Mouse (Mus musculus) kidney, embryonic 14.5 days (tissue): ENCODE results near the gene Emc9. TPM values are rescaled to one million over a fixed set of nuclear protein-coding genes. Genes with fewer than 3 reads are reported as not detected.

ENCODE experiments used
- ATAC-seq: fragments of 200-750 bp; cut with Nextera tagmentation; 2 replicates; pipeline ENCODE4 v1.8.0; 2017; ENCODE audit warnings: moderate number of reproducible peaks, mild to moderate bottlenecking, moderate TSS enrichment, moderate library complexity; ENCODE audit not compliant: low FRiP score, low TSS enrichment
- H3K27ac ChIP-seq: fragments of 300-500 bp; sonication (generic); 2 replicates; pipeline ENCODE4 v1.5.1; 2014; ENCODE audit warnings: low read depth, mild to moderate bottlenecking, low read length, moderate library complexity, mixed read lengths
- H3K27me3 ChIP-seq: fragments of 300-500 bp; sonication (generic); 2 replicates; pipeline ENCODE4 v1.6.1; 2014; ENCODE audit warnings: mild to moderate bottlenecking, low read length; ENCODE audit not compliant: control insufficient read depth, insufficient read depth
- H3K36me3 ChIP-seq: fragments of 300-500 bp; sonication (generic); 2 replicates; pipeline ENCODE4 v1.6.1; 2014; ENCODE audit warnings: low read length, mixed read lengths; ENCODE audit not compliant: control insufficient read depth, insufficient read depth
- H3K4me1 ChIP-seq: fragments of 300-500 bp; sonication (generic); 2 replicates; pipeline ENCODE4 v1.6.1; 2014; ENCODE audit warnings: low read length, mixed read lengths; ENCODE audit not compliant: control insufficient read depth, insufficient read depth
- H3K4me2 ChIP-seq: fragments of 300-500 bp; sonication (generic); replicated peaks from 2 replicates; pipeline ENCODE4 v1.6.1; 2014; ENCODE audit warnings: low read depth, mild to moderate bottlenecking, low read length
- H3K4me3 ChIP-seq: fragments of 300-500 bp; sonication (generic); 2 replicates; pipeline ENCODE4 v1.5.1; 2014; ENCODE audit warnings: mild to moderate bottlenecking, low read length
- H3K9ac ChIP-seq: fragments of 300-500 bp; sonication (generic); 2 replicates; pipeline ENCODE4 v1.6.1; 2014; ENCODE audit warnings: low read depth, mild to moderate bottlenecking, low read length, moderate library complexity
- H3K9me3 ChIP-seq: fragments of 300-500 bp; sonication (generic); 2 replicates; pipeline ENCODE4 v1.6.1; 2016; ENCODE audit warnings: low read length; ENCODE audit not compliant: control insufficient read depth
- WGBS: fragments of 180-500 bp; shearing (Covaris S2); extraction: QIAGEN DNeasy Blood & Tissue Kit; methylation state at CpG from one replicate; pipeline ENCODE4 v1.1.7; 2014; 5-methylcytosine and 5-hydroxymethylcytosine counted together
- polyA plus RNA-seq: library from polyadenylated mRNA; unstranded; fragments of >200 nt; fragmentation: Nextera tagmentation; extraction: Ambion mirVana; gene quantifications from 2 replicates; pipeline ENCODE4 v1.2.1, GENCODE M21; 2014

Gene Emc9
- polyA plus RNA-seq, 1 experiment from 2014 or later, result 5.6 TPM

DNA sequence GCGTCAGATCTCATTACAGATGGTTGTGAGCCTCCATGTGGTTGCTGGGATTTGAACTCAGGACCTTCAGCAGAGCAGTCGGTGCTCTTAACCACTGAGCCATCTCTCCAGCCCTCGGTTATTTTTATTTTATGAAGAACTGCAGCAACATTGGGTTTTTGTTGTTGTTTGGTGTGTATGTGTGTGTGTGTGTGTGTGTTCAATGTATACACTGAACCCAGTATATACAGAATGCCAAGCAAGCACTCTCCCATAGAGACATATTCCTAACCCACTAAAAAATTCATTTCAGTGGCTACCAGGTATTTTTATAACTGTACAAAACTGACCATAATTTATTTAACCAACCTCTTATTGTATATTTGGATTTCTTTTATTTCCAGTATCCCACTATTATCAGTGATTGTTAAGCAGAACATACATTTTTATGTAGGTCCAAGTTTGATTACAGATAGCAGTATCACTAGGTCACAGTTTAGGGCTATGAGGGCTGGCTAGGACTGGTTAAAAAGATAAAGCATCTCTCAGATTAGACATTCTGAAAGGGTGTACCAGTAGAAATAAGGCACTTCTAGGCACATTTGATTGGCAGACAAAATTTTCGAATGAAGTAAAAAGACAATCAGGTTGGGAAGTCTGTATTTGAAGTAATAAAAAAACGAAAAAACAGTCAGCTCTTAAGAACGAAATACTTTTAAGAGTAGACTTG lies 26.2 kb downstream of the Emc9 start:
- Histone ChIP-seq H3K4me1 (peaks cover 6% of the 10 kb centered on the region; the same call in 1 of the 2 replicates), H3K4me2 (peak overlapping the region; percentile 83), H3K4me3 (peak overlapping the region; percentile 61; the same call in 1 of the 2 replicates), H3K36me3 (peaks cover 9% of the 10 kb centered on the region), H3K27ac (peak overlapping the region; percentile 98; the same call in 1 of the 2 replicates), H3K27me3 (no peaks in the 10 kb centered on the region), H3K9me3 (no peaks in the 10 kb centered on the region), H3K9ac (peak overlapping the region; percentile 74; the same call in 1 of the 2 replicates)
- 57% methylated on average over 6 of the region's 6 CpGs for WGBS
- no peak for ATAC-seq

DNA sequence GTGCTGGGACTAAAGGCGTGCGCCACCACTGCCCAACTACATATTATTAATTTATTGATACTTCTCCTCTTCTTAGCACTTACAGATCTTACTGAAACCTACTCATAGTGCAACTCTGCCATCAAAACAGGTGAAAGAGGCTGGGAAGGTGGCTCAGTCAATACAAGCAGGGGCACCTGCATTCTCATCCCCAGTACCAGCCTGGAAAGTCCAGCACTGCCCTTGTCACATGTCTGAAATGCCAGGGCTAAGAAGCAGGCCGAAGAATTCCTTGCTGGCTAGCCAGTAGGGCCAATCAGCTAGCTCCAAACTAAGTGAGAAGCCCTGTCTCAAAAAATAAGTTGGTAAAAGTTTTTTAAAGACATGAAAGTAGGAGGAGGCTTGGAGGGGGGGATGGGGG lies 27.5 kb downstream of the Emc9 start:
- WGBS, result 88% methylated on average over 3 of the region's 3 CpGs

DNA sequence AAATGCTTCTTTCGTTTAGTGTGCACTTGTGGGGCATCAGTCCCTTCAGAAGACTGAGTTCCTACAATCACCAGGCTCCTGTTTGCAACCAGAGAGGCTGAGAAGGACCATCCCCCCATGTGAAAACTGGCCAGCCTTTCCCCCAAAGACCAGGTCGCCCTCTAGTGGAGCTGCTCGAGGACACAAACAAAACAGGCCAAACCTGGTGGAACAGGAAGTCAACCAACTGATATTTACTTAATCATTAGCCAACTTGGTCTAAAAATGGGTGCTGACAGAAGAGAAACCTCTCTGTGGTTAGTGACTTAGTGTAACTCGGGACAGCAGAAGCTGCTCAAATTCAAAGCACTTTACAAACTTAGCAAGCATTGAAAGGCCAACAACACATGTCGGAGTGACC lies 28.1 kb downstream of the Emc9 start:
- no peak overlapping the region; the same call in 1 of the 2 replicates for H3K4me2 ChIP-seq
- peak overlapping the region; percentile 66; the same call in 1 of the 2 replicates for H3K27ac ChIP-seq
- H3K4me1 ChIP-seq, result peaks cover 5% of the 10 kb centered on the region; the same call in 1 of the 2 replicates
- no peak overlapping the region for H3K9ac ChIP-seq
- ATAC-seq, result no peak
- 25% methylated on average over 5 of the region's 5 CpGs for WGBS
- H3K27me3 ChIP-seq, result no peaks in the 10 kb centered on the region
- H3K4me3 ChIP-seq, result no peak overlapping the region
- H3K9me3 ChIP-seq, result no peaks in the 10 kb centered on the region
- no peaks in the 10 kb centered on the region for H3K36me3 ChIP-seq

More for the DNA sequence above, 27.5 kb downstream of the Emc9 start:
- H3K4me3 ChIP-seq, result no peak overlapping the region
- H3K27ac ChIP-seq, result peak overlapping the region; percentile 66; the same call in 1 of the 2 replicates
- peaks cover 6% of the 10 kb centered on the region; the same call in 1 of the 2 replicates for H3K4me1 ChIP-seq
- no peaks in the 10 kb centered on the region for H3K27me3 ChIP-seq
- H3K9ac ChIP-seq, result no peak overlapping the region; the same call in 1 of the 2 replicates
- H3K4me2 ChIP-seq, result no peak overlapping the region
- no peak for ATAC-seq
- H3K36me3 ChIP-seq, result no peaks in the 10 kb centered on the region; the same call in 1 of the 2 replicates
- no peaks in the 10 kb centered on the region for H3K9me3 ChIP-seq

DNA sequence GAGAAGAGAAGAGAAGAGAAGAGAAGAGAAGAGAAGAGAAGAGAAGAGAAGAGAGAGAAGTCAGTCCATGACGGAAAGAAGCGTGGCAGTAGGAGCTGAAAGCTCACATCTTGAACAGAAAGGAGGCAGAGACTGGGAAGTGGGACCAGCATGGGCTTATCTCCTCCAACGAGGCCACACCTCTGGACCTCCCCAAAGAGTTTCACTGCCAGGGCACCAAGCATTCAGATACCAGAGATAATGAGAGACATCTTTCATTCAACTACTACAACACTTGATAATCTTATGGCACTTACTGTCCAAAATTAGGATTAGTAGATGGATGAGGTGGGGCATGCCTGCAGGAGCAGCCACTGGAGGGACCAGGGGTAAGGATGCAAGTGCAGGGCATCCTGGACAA lies 29.3 kb downstream of the Emc9 start:
- H3K27ac ChIP-seq, result no peak overlapping the region
- ATAC-seq, result no peak
- WGBS, result 89% methylated on average over 3 of the region's 3 CpGs

DNA sequence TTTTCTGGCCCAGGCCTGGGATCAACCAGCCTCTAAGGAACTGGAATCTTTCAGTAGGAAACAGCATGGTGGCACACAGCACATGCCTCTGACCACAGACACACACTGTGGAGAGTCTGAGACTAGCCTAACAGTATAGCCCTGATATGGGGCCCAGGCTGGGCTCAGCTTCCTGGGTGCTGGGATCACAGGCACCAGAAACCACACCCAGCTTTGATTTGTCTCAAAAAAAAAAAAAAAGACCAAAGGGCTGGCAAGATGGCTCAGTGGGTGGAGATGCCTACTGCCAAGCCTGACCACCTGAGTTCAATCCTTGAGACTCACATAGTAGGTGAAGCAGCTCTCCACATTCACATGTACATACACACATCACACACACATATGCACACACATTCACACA lies 30.5 kb downstream of the Emc9 start:
- no peak overlapping the region for H3K4me3 ChIP-seq
- H3K27ac ChIP-seq, result no peak overlapping the region
- no peak overlapping the region for H3K9ac ChIP-seq
- H3K27me3 ChIP-seq, result no peaks in the 10 kb centered on the region
- no peak overlapping the region for H3K4me2 ChIP-seq
- H3K4me1 ChIP-seq, result no peaks in the 10 kb centered on the region; the same call in 1 of the 2 replicates
- no peaks in the 10 kb centered on the region for H3K9me3 ChIP-seq
- peaks cover 7% of the 10 kb centered on the region for H3K36me3 ChIP-seq
- ATAC-seq, result no peak

More for the DNA sequence above, 29.3 kb downstream of the Emc9 start:
- H3K9me3 ChIP-seq, result no peaks in the 10 kb centered on the region
- H3K27me3 ChIP-seq, result no peaks in the 10 kb centered on the region
- no peaks in the 10 kb centered on the region; the same call in 1 of the 2 replicates for H3K4me1 ChIP-seq
- no peak overlapping the region for H3K4me2 ChIP-seq
- no peak overlapping the region for H3K9ac ChIP-seq
- no peaks in the 10 kb centered on the region for H3K36me3 ChIP-seq
- no peak overlapping the region for H3K4me3 ChIP-seq

DNA sequence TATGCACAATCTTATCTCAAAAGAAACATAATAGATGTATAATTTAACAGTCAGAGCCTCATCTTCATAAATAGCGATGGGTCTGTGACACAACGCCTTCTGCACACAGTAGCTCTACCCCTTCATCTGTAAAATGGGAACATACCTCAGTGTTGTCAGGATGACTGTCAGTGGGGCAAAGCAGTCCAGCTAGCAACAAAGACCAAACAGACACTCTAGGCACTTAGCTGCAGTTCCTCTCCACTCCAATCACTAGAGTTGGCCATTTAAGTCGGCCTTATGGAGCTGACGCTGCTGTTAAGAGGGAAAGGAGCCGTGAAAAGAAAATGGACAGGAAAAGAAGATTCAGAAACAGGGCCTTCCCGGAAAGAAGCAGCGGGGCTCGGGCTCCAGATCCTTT lies 33.3 kb downstream of the Emc9 start:
- H3K9me3 ChIP-seq, result no peaks in the 10 kb centered on the region
- WGBS, result 92% methylated on average over 8 of the region's 8 CpGs
- no peak for ATAC-seq
- no peak overlapping the region for H3K4me3 ChIP-seq
- no peak overlapping the region for H3K4me2 ChIP-seq
- H3K36me3 ChIP-seq, result peaks cover 35% of the 10 kb centered on the region
- no peak overlapping the region for H3K27ac ChIP-seq
- no peak overlapping the region for H3K9ac ChIP-seq
- no peaks in the 10 kb centered on the region for H3K27me3 ChIP-seq
- no peaks in the 10 kb centered on the region for H3K4me1 ChIP-seq

DNA sequence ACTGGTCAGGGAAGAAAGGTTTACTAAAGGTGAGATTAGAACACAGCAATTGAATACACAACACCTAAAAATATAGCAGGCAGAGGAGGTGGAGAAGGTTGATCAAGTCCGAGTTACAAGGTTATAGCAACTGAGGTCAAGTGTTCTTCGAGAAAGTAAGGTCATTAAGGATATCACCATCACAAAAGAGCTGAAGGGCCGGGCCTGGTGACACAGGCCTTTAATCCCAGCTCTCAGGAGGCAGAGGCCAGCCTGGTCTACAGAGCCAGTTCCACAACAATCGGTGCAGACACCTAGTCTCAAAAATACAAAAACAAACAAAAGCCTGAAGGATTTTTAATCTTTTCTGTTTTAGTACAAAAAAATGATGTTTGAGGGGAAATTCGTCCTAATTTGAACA lies 33.8 kb downstream of the Emc9 start:
- Histone ChIP-seq H3K9me3 (no peaks in the 10 kb centered on the region), H3K36me3 (peaks cover 40% of the 10 kb centered on the region), H3K27ac (no peak overlapping the region), H3K9ac (no peak overlapping the region), H3K27me3 (no peaks in the 10 kb centered on the region), H3K4me1 (no peaks in the 10 kb centered on the region), H3K4me2 (no peak overlapping the region), H3K4me3 (no peak overlapping the region)
- no peak for ATAC-seq
- 64% methylated on average over 5 of the region's 5 CpGs for WGBS

DNA sequence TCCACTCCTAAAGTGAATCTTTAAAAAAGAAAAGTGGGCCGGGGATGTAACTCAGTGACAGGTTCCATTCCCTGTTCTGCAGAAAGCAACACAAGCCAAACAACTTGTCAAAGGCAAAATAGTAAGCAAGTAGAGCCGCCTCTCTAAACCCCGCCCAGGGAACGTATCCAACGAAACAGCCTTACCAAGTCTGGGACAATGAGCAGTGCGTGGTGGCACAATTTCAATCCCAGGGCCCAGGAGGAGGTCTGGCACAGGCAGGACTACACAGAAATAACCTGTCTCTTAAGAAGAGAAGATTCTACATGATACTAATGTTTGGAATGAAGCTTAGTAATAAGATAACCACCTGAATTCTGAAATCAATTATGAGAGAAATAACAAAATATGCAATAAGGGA lies 34.9 kb downstream of the Emc9 start:
- Histone ChIP-seq H3K4me2 (no peak overlapping the region), H3K36me3 (peaks cover 52% of the 10 kb centered on the region), H3K4me3 (no peak overlapping the region), H3K9ac (no peak overlapping the region), H3K9me3 (no peaks in the 10 kb centered on the region), H3K4me1 (no peaks in the 10 kb centered on the region), H3K27ac (no peak overlapping the region), H3K27me3 (no peaks in the 10 kb centered on the region)
- 89% methylated on average over 6 of the region's 6 CpGs for WGBS
- no peak for ATAC-seq

DNA sequence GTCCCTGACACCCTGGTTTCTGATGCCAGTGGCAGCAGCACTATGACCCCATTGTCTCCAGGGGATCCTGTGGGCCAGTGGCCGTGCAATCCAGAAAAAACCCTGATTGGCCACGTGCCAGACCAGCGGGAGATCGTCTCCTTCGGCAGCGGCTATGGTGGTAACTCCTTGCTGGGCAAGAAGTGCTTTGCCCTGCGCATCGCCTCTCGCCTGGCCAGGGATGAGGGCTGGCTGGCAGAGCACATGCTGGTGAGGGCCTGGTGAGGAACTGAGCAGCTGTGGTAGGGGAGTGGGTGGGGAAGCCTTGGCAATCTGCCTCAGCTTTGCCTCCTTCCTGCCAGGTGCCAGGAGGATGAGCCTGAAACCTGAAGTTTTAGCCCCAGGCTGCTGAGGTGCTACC lies 40.8 kb downstream of the Emc9 start:
- Histone ChIP-seq H3K27me3 (no peaks in the 10 kb centered on the region), H3K9me3 (no peaks in the 10 kb centered on the region), H3K9ac (no peak overlapping the region), H3K36me3 (peaks cover 68% of the 10 kb centered on the region), H3K4me2 (no peak overlapping the region), H3K4me3 (no peak overlapping the region), H3K4me1 (peaks cover 11% of the 10 kb centered on the region), H3K27ac (no peak overlapping the region)
- ATAC-seq, result no peak
- 87% methylated on average over 9 of the region's 9 CpGs for WGBS
